Mouse (Mus musculus) megakaryocyte, embryonic 14.5 days (primary cell): Measurements from ENCODE around the gene Crocc. TPM values are rescaled to one million over a fixed set of nuclear protein-coding genes. Genes with fewer than 3 reads are reported as not detected.

Experiments used
- H3K27me3 ChIP-seq: replicated peaks from 2 replicates; pipeline ENCODE3; 2012; ENCODE audit warnings: inconsistent platforms
- H3K36me3 ChIP-seq: replicated peaks from 2 replicates; pipeline ENCODE3; 2012; ENCODE audit warnings: low read length, inconsistent platforms, mixed read lengths
- H3K4me1 ChIP-seq: 2 replicates; pipeline ENCODE4 v1.6.1; 2012; ENCODE audit warnings: inconsistent platforms
- H3K4me3 ChIP-seq: replicated peaks from 2 replicates; pipeline ENCODE3; 2012; ENCODE audit warnings: moderate library complexity, mild to moderate bottlenecking, inconsistent platforms
- H3K9me3 ChIP-seq: 2 replicates; pipeline ENCODE4 v1.6.1; 2012; ENCODE audit warnings: inconsistent platforms
- FLI1 ChIP-seq: IDR thresholded peaks from 2 replicates; pipeline ENCODE4 v1.6.1; 2012; ENCODE audit warnings: low read length, inconsistent platforms, mixed read lengths
- GATA1 ChIP-seq: IDR thresholded peaks from 3 replicates; pipeline ENCODE4 v1.6.1; 2012; ENCODE audit warnings: mixed read lengths, low read length, inconsistent platforms, borderline replicate concordance
- polyA plus RNA-seq: library from polyadenylated mRNA; stranded (reverse); fragments of >175 nt; gene quantifications from 2 replicates; pipeline ENCODE4 v1.2.3, GENCODE M21; 2012; ENCODE audit warnings: low replicate concordance; ENCODE audit not compliant: insufficient read depth

The Crocc gene
- polyA plus RNA-seq, 1 experiment = 4.2 TPM

DNA sequence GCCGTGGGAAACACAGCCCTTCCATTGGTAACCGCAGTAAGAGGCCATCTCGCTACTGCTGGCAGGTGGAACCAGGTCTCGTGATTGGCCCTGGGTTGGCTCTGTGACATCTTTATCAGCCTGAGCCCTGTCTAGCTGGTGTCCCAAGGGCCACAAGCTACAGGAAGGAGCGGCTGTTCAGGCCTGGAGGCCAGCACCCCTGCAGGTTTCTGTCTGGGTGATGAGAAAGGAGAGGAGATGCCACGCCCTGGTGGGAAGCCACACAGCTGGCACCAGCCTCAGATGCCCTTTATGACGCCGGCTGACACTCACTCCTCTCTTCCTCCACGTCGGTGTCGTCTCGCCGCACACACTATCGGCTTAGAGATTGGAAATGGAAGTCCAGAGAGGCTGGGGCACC, 70.9 kb downstream of the Crocc start:
- H3K4me1 ChIP-seq = peaks cover 79% of the 10 kb centered on the region
- H3K4me3 ChIP-seq = peak overlapping the region; percentile 88
- TF ChIP-seq FLI1 (no peak), GATA1 (no peak)
- no peaks in the 10 kb centered on the region for H3K9me3 ChIP-seq
- H3K27me3 ChIP-seq = no peaks in the 10 kb centered on the region
- H3K36me3 ChIP-seq = peaks cover 55% of the 10 kb centered on the region

- peak overlapping the region; percentile 88 for H3K4me3 ChIP-seq
- H3K9me3 ChIP-seq = no peaks in the 10 kb centered on the region
- H3K4me1 ChIP-seq = peaks cover 82% of the 10 kb centered on the region
- TF ChIP-seq FLI1 = no peak
- TF ChIP-seq GATA1 = no peak
- H3K27me3 ChIP-seq = no peaks in the 10 kb centered on the region
- H3K36me3 ChIP-seq = peaks cover 48% of the 10 kb centered on the region
These were observed 71.6 kb downstream of the Crocc start for GRCm38 (mm10) chr4:140988706-140989290.

DNA sequence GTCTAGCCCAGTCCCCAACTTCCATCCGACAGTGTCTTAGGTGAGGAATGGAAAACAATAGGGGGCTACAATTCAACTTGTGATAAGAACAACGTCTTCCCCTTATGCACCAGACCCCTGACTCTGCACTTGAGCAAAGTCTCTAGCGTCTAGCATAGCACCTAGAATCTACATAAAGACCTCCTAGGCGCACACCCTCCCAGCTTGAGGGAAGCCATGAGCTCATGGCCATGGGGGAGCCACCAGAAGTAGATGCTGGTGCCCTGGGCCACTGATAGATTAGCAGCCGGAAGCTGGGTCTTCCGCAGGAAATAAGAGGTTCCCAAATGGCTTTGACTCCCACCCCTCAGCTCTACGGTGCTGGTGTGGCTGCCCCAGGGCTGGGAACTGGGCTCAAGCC, 72.9 kb downstream of the Crocc start:
- H3K36me3 ChIP-seq = peaks cover 36% of the 10 kb centered on the region
- H3K4me3 ChIP-seq = peak overlapping the region; percentile 100
- peaks cover 87% of the 10 kb centered on the region for H3K4me1 ChIP-seq
- TF ChIP-seq GATA1 (no peak), FLI1 (no peak)
- H3K9me3 ChIP-seq = no peaks in the 10 kb centered on the region
- no peaks in the 10 kb centered on the region for H3K27me3 ChIP-seq

GRCm38 (mm10) chr4:140986711-140987395, 73.5 kb downstream of the Crocc start, which contains the start of gene Atp13a2:
Atp13a2 (plus strand) TSS chr4:140986873.
- no peak for TF ChIP-seq GATA1
- TF ChIP-seq FLI1 = no peak
- H3K4me1 ChIP-seq = peaks cover 87% of the 10 kb centered on the region
- peaks cover 30% of the 10 kb centered on the region for H3K36me3 ChIP-seq
- no peaks in the 10 kb centered on the region for H3K9me3 ChIP-seq
- peak within 1 kb of the TSS; percentile 100 for H3K4me3 ChIP-seq
- H3K27me3 ChIP-seq = no peaks in the 10 kb centered on the region

DNA sequence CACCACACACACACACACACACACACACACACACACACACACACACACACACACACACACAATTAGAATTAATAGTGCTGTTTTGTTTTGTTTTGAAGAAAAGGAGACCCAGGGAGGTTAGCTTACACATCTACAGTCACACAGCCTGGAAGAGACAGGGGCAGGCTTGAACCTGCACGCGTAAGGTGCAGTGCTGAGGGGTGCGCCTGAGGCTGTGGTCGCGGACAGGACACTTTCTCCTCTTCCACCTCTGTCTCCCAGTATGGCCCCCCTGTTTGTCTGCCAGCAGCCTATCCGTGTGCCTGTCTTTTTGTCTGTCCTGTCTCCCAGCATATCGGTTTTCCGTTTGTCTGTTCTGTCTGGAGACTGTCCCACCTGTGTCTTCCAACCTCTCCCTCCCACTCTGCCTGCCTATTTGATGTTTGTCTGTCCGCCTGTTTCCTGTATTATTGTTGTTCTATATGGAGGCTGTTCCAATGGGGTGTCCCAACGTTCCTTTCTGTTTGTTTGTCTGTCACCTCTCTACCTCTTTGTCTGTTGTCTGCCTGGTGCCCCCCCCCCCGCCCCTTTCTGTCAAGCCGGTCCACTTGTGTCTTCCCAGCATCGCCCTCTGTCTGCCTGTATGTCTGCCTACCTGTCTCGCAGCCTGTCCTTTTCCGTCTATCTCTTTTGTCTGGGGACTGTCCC, 74.2 kb downstream of the Crocc start:
- Histone ChIP-seq H3K27me3 (no peaks in the 10 kb centered on the region), H3K4me3 (peak overlapping the region; percentile 100), H3K9me3 (peaks cover 7% of the 10 kb centered on the region), H3K36me3 (peaks cover 29% of the 10 kb centered on the region), H3K4me1 (peaks cover 80% of the 10 kb centered on the region)
- TF ChIP-seq GATA1 (no peak), FLI1 (no peak)

- H3K36me3 ChIP-seq = peaks cover 32% of the 10 kb centered on the region
- no peak overlapping the region for H3K4me3 ChIP-seq
- peaks cover 16% of the 10 kb centered on the region for H3K9me3 ChIP-seq
- peaks cover 66% of the 10 kb centered on the region for H3K4me1 ChIP-seq
- TF ChIP-seq GATA1 = no peak
- H3K27me3 ChIP-seq = no peaks in the 10 kb centered on the region
These were observed 75.8 kb downstream of the Crocc start for GRCm38 (mm10) chr4:140984544-140984943.

- TF ChIP-seq GATA1 (no peak), FLI1 (0 out of 2 replicates have a peak, but pooled peaks have one; percentile 45)
- Histone ChIP-seq H3K4me1 (peaks cover 65% of the 10 kb centered on the region), H3K27me3 (no peaks in the 10 kb centered on the region), H3K9me3 (peaks cover 16% of the 10 kb centered on the region), H3K4me3 (peak overlapping the region; percentile 84), H3K36me3 (peaks cover 33% of the 10 kb centered on the region)
These were observed 76.9 kb downstream of the Crocc start for GRCm38 (mm10) chr4:140983442-140983841.

DNA sequence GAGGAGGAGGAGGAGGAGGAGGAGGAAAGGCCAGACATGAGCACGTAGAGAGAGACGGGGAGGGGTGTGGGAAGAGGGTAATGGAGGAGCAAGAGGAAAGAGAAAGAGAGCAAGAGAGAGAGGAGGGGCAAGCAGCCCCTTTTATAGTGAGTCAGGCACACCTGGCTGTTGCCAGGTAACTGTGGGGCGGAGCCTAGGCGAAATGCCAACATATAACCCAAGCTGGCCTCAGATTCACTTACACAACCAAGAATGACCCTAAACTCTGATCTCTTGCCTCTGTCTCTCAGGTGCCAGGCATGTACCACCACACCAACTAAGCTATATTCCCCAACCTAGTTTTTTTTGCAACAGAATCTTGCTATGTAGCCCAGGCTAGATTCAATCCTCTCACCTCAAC, 77.5 kb downstream of the Crocc start:
- Histone ChIP-seq H3K4me1 (peaks cover 67% of the 10 kb centered on the region), H3K4me3 (peak overlapping the region; percentile 84), H3K27me3 (no peaks in the 10 kb centered on the region), H3K9me3 (peaks cover 16% of the 10 kb centered on the region), H3K36me3 (peaks cover 40% of the 10 kb centered on the region)
- TF ChIP-seq FLI1 (no peak), GATA1 (no peak)

DNA sequence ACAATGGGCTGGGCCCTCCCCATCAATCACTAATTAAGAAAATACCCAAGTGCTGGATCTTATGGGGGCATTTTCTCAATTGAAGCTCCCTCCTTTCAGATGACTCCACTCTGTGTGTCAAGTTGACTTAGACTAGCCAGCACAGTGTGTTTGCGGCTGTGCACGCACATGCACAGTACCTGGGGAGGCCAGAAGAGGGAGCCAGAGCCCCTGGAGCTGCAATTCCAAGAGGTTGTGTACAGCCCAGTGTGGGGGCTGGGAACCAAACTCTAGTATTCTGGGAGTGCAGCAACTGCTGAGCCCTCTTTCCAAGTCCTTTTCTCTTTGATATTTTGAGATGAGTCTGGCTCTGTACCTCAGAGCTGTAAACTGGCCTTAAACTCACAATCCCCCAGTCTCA, 78.7 kb downstream of the Crocc start:
- peaks cover 70% of the 10 kb centered on the region for H3K4me1 ChIP-seq
- H3K36me3 ChIP-seq = peaks cover 52% of the 10 kb centered on the region
- peaks cover 16% of the 10 kb centered on the region for H3K9me3 ChIP-seq
- no peaks in the 10 kb centered on the region for H3K27me3 ChIP-seq
- no peak for TF ChIP-seq GATA1
- TF ChIP-seq FLI1 = no peak
- no peak overlapping the region for H3K4me3 ChIP-seq

DNA sequence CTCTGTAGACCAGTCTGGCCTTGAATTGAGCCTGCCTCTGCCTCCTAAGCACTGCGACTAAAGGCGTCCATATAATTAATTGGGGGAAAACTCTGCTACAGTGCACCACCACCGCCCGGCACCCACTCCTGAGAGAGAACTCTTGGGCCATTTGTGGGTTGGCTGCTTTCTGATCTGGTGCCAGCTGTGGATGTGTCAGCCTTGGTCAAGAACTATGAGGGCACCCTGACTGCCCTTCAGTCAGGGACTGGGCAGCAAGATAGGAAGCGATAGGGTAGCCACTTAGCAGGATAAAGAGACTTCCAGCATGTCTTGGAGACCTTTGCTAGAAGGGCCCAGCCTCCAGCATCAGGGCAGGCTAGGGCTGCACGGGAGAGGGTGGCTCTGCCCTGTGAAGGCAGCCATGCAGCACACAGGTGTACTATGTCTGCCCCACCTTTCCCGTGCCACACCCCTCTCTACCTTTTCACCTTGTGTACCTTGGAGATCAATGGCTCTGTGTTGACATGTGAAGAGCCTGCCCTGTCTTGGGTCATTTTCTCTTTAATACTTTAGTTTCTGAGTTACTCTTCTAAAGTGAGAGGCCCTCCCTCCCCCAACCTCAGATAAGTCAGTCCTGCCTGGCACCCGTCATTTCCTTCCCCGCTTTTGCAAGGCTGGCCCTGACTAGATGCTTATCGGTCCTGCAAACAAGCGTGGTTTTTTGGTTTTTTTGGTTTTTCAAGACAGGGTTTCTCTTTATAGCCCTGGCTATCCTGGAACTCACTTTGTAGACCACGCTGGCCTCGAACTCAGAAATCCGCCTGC, 82.3 kb downstream of the Crocc start:
- peaks cover 87% of the 10 kb centered on the region for H3K36me3 ChIP-seq
- no peaks in the 10 kb centered on the region for H3K27me3 ChIP-seq
- H3K9me3 ChIP-seq = peaks cover 16% of the 10 kb centered on the region
- H3K4me1 ChIP-seq = peaks cover 51% of the 10 kb centered on the region
- H3K4me3 ChIP-seq = peak overlapping the region; percentile 83
- TF ChIP-seq FLI1 (no peak), GATA1 (no peak)
